Mouse (Mus musculus) liver, adult 2 months (tissue): ENCODE results near the gene Zbtb42.

Source experiments
- CTCF ChIP-seq: fragments of 200-500 bp; IDR thresholded peaks from 2 replicates; pipeline ENCODE4 v1.5.1; 2011; ENCODE audit warnings: low read depth, low read length, control low read depth
- POLR2A ChIP-seq: fragments of 200-500 bp; IDR thresholded peaks from 2 replicates; pipeline ENCODE4 v1.6.1; 2011; ENCODE audit warnings: low read length, control low read depth; ENCODE audit not compliant: insufficient read depth; ENCODE audit errors: extremely low read depth

- TF ChIP-seq CTCF (no peak), POLR2A (no peak)
Observed at GRCm38 (mm10) chr12:112723445-112723844, 44.8 kb downstream of the Zbtb42 start.
